Mouse (Mus musculus) forebrain, embryonic 13.5 days (tissue): ENCODE measurements at regions not wholly inside any gene's neighbourhood (a gene's known extent, or its start where the extent isn't known, plus 50 kb on each side); places are given as distances from the start of the nearest gene placed in this dataset.

ENCODE experiments used
- ATAC-seq: fragments of 200-750 bp; cut with Nextera tagmentation; 2 replicates; pipeline ENCODE4 v1.8.0; 2017
- H3K27ac ChIP-seq: fragments of 300-500 bp; sonication (generic); 2 replicates; pipeline ENCODE4 v1.5.1; 2015; ENCODE audit warnings: inconsistent platforms, mild to moderate bottlenecking, moderate library complexity
- H3K27me3 ChIP-seq: fragments of 300-500 bp; sonication (generic); 2 replicates; pipeline ENCODE4 v1.6.1; 2015; ENCODE audit warnings: mild to moderate bottlenecking, inconsistent platforms
- H3K36me3 ChIP-seq: fragments of 300-500 bp; sonication (generic); 2 replicates; pipeline ENCODE4 v1.6.1; 2015; ENCODE audit warnings: mild to moderate bottlenecking, inconsistent platforms; ENCODE audit not compliant: poor library complexity, severe bottlenecking
- H3K4me1 ChIP-seq: fragments of 300-500 bp; sonication (generic); 2 replicates; pipeline ENCODE4 v1.6.1; 2015; ENCODE audit warnings: inconsistent platforms
- H3K4me2 ChIP-seq: fragments of 300-500 bp; sonication (generic); 2 replicates; pipeline ENCODE4 v1.6.1; 2015; ENCODE audit warnings: inconsistent platforms, mild to moderate bottlenecking, moderate library complexity
- H3K4me3 ChIP-seq: fragments of 300-500 bp; sonication (generic); 2 replicates; pipeline ENCODE4 v1.5.1; 2015; ENCODE audit warnings: mild to moderate bottlenecking, inconsistent platforms
- H3K9ac ChIP-seq: fragments of 300-500 bp; sonication (generic); 2 replicates; pipeline ENCODE4 v1.6.1; 2015; ENCODE audit warnings: mild to moderate bottlenecking, inconsistent platforms
- H3K9me3 ChIP-seq: fragments of 300-500 bp; sonication (generic); replicated peaks from 2 replicates; pipeline ENCODE4 v1.6.1; 2016; ENCODE audit warnings: inconsistent platforms
- WGBS: fragments of 180-500 bp; shearing (Covaris S2); methylation state at CpG from one replicate; pipeline ENCODE4 v1.1.7; 2015; 5-methylcytosine and 5-hydroxymethylcytosine counted together

GRCm38 (mm10) chr8:78023467-78023866, 189.6 kb upstream of the Ttc29 start:
- H3K4me1 ChIP-seq, result peaks cover 18% of the 10 kb centered on the region
- no peaks in the 10 kb centered on the region for H3K27me3 ChIP-seq
- ATAC-seq, result no peak
- no peak overlapping the region for H3K4me2 ChIP-seq
- H3K9me3 ChIP-seq, result no peaks in the 10 kb centered on the region
- 33% methylated on average over 7 of the region's 7 CpGs for WGBS
- H3K27ac ChIP-seq, result no peak overlapping the region
- no peak overlapping the region for H3K9ac ChIP-seq
- no peaks in the 10 kb centered on the region for H3K36me3 ChIP-seq
- no peak overlapping the region for H3K4me3 ChIP-seq

DNA sequence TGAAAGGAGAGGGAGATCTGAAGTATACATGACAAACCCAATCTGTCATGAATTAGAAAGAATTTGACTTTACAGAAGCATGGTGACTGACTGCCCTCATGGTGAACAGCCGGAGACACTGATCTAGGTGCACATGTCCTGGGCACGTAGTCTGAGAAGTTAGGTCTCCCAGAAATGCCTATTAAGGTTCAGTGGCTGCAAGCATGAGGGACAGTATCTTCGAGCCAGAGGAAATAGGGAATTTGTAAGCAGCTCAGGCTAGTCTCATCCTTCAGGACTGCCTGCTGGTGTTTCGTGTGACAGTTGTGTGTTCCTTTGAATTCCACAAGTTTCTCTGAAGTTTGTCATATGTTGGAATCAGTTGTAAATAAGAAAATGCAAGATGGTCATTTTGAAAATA, 189.2 kb upstream of the Ttc29 start:
- H3K27ac ChIP-seq, result no peak overlapping the region
- no peak overlapping the region for H3K4me2 ChIP-seq
- no peak overlapping the region for H3K4me3 ChIP-seq
- WGBS, result 82% methylated on average over 4 of the region's 4 CpGs
- H3K27me3 ChIP-seq, result no peaks in the 10 kb centered on the region
- H3K36me3 ChIP-seq, result no peaks in the 10 kb centered on the region
- no peak overlapping the region for H3K9ac ChIP-seq
- no peaks in the 10 kb centered on the region for H3K9me3 ChIP-seq
- peaks cover 13% of the 10 kb centered on the region; the same call in 1 of the 2 replicates for H3K4me1 ChIP-seq
- no peak for ATAC-seq

GRCm38 (mm10) chr8:78024964-78025363, 188.1 kb upstream of the Ttc29 start:
- no peaks in the 10 kb centered on the region for H3K9me3 ChIP-seq
- no peak for ATAC-seq

GRCm38 (mm10) chr8:78027371-78027770, 185.7 kb upstream of the Ttc29 start:
- no peaks in the 10 kb centered on the region for H3K27me3 ChIP-seq
- H3K4me2 ChIP-seq, result no peak overlapping the region
- no peak for ATAC-seq
- H3K27ac ChIP-seq, result no peak overlapping the region
- H3K36me3 ChIP-seq, result no peaks in the 10 kb centered on the region
- no peaks in the 10 kb centered on the region for H3K9me3 ChIP-seq
- H3K4me3 ChIP-seq, result no peak overlapping the region
- 81% methylated on average over 2 of the region's 2 CpGs for WGBS
- H3K9ac ChIP-seq, result no peak overlapping the region
- peaks cover 20% of the 10 kb centered on the region for H3K4me1 ChIP-seq

More at GRCm38 (mm10) chr8:78024964-78025363, 188.1 kb upstream of the Ttc29 start:
- WGBS, result 85% methylated on average over 5 of the region's 5 CpGs
- Histone ChIP-seq H3K9ac (no peak overlapping the region), H3K27me3 (no peaks in the 10 kb centered on the region), H3K36me3 (no peaks in the 10 kb centered on the region), H3K27ac (no peak overlapping the region), H3K4me2 (no peak overlapping the region), H3K4me3 (no peak overlapping the region), H3K4me1 (peaks cover 8% of the 10 kb centered on the region; the same call in 1 of the 2 replicates)

- no peak overlapping the region for H3K4me2 ChIP-seq
- H3K4me3 ChIP-seq, result no peak overlapping the region
- no peaks in the 10 kb centered on the region for H3K27me3 ChIP-seq
- 68% methylated on average over 1 of the region's 1 CpGs for WGBS
- H3K27ac ChIP-seq, result no peak overlapping the region
- ATAC-seq, result no peak
- peaks cover 13% of the 10 kb centered on the region for H3K4me1 ChIP-seq
- no peaks in the 10 kb centered on the region for H3K9me3 ChIP-seq
- no peaks in the 10 kb centered on the region for H3K36me3 ChIP-seq
- H3K9ac ChIP-seq, result no peak overlapping the region
These were observed 184.2 kb upstream of the Ttc29 start for GRCm38 (mm10) chr8:78028928-78029327.

GRCm38 (mm10) chr8:78031811-78032210, 181.3 kb upstream of the Ttc29 start:
- no peak for ATAC-seq
- H3K4me1 ChIP-seq, result peaks cover 12% of the 10 kb centered on the region

GRCm38 (mm10) chr8:78034687-78035086, 178.4 kb upstream of the Ttc29 start:
- Histone ChIP-seq H3K4me3 (no peak overlapping the region), H3K9me3 (no peaks in the 10 kb centered on the region), H3K4me1 (peaks cover 12% of the 10 kb centered on the region), H3K9ac (no peak overlapping the region), H3K27ac (no peak overlapping the region), H3K4me2 (no peak overlapping the region), H3K27me3 (no peaks in the 10 kb centered on the region), H3K36me3 (no peaks in the 10 kb centered on the region)
- ATAC-seq, result no peak
- 89% methylated on average over 4 of the region's 4 CpGs for WGBS

More at GRCm38 (mm10) chr8:78031811-78032210, 181.3 kb upstream of the Ttc29 start:
- Histone ChIP-seq H3K27me3 (no peaks in the 10 kb centered on the region), H3K9me3 (no peaks in the 10 kb centered on the region), H3K4me3 (no peak overlapping the region), H3K36me3 (no peaks in the 10 kb centered on the region), H3K4me2 (no peak overlapping the region), H3K9ac (no peak overlapping the region), H3K27ac (no peak overlapping the region)
- 61% methylated on average over 4 of the region's 4 CpGs for WGBS

- no peaks in the 10 kb centered on the region for H3K4me1 ChIP-seq
- H3K4me2 ChIP-seq, result no peak overlapping the region
- WGBS, result 55% methylated on average over 1 of the region's 1 CpGs
- H3K27ac ChIP-seq, result no peak overlapping the region
- no peak for ATAC-seq
- H3K27me3 ChIP-seq, result no peaks in the 10 kb centered on the region
- no peaks in the 10 kb centered on the region for H3K36me3 ChIP-seq
- no peaks in the 10 kb centered on the region for H3K9me3 ChIP-seq
- no peak overlapping the region for H3K9ac ChIP-seq
- H3K4me3 ChIP-seq, result no peak overlapping the region
These were observed 175.9 kb upstream of the Ttc29 start for GRCm38 (mm10) chr8:78037218-78037617.

- Histone ChIP-seq H3K4me3 (no peak overlapping the region), H3K9me3 (peaks cover 6% of the 10 kb centered on the region; the same call in 1 of the 2 replicates), H3K36me3 (no peaks in the 10 kb centered on the region), H3K27ac (no peak overlapping the region), H3K4me1 (no peaks in the 10 kb centered on the region), H3K9ac (no peak overlapping the region), H3K4me2 (no peak overlapping the region), H3K27me3 (no peaks in the 10 kb centered on the region)
- no peak for ATAC-seq
- WGBS, result 89% methylated on average over 3 of the region's 3 CpGs
These were observed 166.4 kb upstream of the Ttc29 start for GRCm38 (mm10) chr8:78046691-78047090.

- Histone ChIP-seq H3K4me1 (no peaks in the 10 kb centered on the region), H3K27ac (no peak overlapping the region), H3K36me3 (no peaks in the 10 kb centered on the region), H3K4me2 (no peak overlapping the region), H3K9ac (no peak overlapping the region), H3K27me3 (no peaks in the 10 kb centered on the region), H3K9me3 (peaks cover 3% of the 10 kb centered on the region; the same call in 1 of the 2 replicates), H3K4me3 (no peak overlapping the region)
- WGBS, result 94% methylated on average over 3 of the region's 3 CpGs
- no peak for ATAC-seq
These were observed 162.3 kb upstream of the Ttc29 start for GRCm38 (mm10) chr8:78050768-78051167.

GRCm38 (mm10) chr8:78054435-78054834, 158.7 kb upstream of the Ttc29 start:
- Histone ChIP-seq H3K27me3 (no peaks in the 10 kb centered on the region), H3K9me3 (no peaks in the 10 kb centered on the region), H3K36me3 (no peaks in the 10 kb centered on the region), H3K9ac (no peak overlapping the region), H3K4me2 (no peak overlapping the region), H3K4me3 (no peak overlapping the region), H3K4me1 (no peaks in the 10 kb centered on the region), H3K27ac (no peak overlapping the region)
- no peak for ATAC-seq
- WGBS, result 26% methylated on average over 5 of the region's 5 CpGs

DNA sequence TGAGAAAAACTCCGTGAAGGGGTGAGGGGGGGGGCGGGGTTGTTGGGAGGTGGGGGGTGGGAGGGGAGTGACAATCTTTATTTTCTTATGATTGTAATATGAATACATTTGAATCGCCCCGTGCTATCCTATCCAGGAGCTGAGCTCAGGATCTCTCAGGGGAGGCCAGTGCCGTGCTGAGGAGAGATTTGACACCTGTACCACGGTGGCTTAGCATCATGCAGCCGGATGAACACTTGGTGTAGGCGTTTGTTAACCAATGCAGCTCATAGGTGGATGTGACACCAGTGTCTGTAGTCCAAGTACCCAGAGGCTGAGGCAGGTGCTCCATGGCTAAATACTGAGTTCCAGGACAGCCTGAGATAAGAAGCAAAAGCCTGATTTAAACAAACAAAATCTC, 158.2 kb upstream of the Ttc29 start:
- H3K4me3 ChIP-seq, result no peak overlapping the region
- no peak overlapping the region for H3K27ac ChIP-seq
- H3K36me3 ChIP-seq, result no peaks in the 10 kb centered on the region
- WGBS, result 14% methylated on average over 8 of the region's 8 CpGs
- ATAC-seq, result no peak
- no peaks in the 10 kb centered on the region for H3K4me1 ChIP-seq
- no peak overlapping the region for H3K4me2 ChIP-seq
- no peak overlapping the region for H3K9ac ChIP-seq
- H3K27me3 ChIP-seq, result no peaks in the 10 kb centered on the region
- no peaks in the 10 kb centered on the region for H3K9me3 ChIP-seq

DNA sequence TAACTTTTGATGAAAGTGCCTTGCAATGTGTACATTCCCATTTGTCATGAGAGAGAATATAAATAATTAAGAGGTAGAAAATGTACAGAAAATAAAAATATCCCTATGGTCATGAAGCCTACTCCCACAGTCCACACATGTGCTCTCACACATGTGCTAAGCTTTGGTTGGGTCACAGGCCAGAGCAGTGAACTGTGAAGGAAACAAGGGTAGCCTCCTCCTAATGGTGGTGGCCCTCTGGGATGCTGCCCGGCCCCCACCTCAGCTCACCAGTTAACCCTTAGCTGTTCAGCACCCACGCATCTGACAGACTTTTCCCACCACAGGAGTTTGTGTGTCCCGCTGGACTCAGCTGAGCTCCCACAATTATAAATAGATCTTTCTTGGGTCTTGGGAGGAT, 157.6 kb upstream of the Ttc29 start:
- ATAC-seq, result no peak

More for the DNA sequence above, 157.6 kb upstream of the Ttc29 start:
- Histone ChIP-seq H3K4me1 (no peaks in the 10 kb centered on the region), H3K9me3 (no peaks in the 10 kb centered on the region), H3K4me2 (no peak overlapping the region), H3K27ac (no peak overlapping the region), H3K9ac (no peak overlapping the region), H3K27me3 (no peaks in the 10 kb centered on the region), H3K4me3 (no peak overlapping the region), H3K36me3 (no peaks in the 10 kb centered on the region)
- WGBS, result 65% methylated on average over 3 of the region's 3 CpGs
